Mouse (Mus musculus) spleen, adult 2 months (tissue): ENCODE results near the gene Cdk9.

ENCODE experiments used
- CTCF ChIP-seq: fragments of 200-500 bp; IDR thresholded peaks from 2 replicates; pipeline ENCODE4 v1.5.1; 2011; ENCODE audit warnings: mild to moderate bottlenecking, inconsistent platforms; ENCODE audit not compliant: insufficient read depth, insufficient read length, insufficient replicate concordance; ENCODE audit errors: extremely low read depth
- POLR2A ChIP-seq: fragments of 200-500 bp; IDR thresholded peaks from 2 replicates; pipeline ENCODE4 v1.6.1; 2011; ENCODE audit warnings: low read depth, low read length, inconsistent platforms

- no peak for TF ChIP-seq CTCF
- no peak for TF ChIP-seq POLR2A
These were observed 8.9 kb downstream of the Cdk9 start, which contains the start of gene Fpgs for GRCm38 (mm10) chr2:32704021-32704421.
